Mouse (Mus musculus): ENCODE results near the gene Smarcd2.

Gene Smarcd2

GRCm38 (mm10) chr11:106272644-106273310, at the start of gene Smarcd2:
Smarcd2 (minus strand) TSS chr11:106272972.
- peak; percentile 99 for DNase-seq (ENCODE audit: inconsistent ontology term)

DNA sequence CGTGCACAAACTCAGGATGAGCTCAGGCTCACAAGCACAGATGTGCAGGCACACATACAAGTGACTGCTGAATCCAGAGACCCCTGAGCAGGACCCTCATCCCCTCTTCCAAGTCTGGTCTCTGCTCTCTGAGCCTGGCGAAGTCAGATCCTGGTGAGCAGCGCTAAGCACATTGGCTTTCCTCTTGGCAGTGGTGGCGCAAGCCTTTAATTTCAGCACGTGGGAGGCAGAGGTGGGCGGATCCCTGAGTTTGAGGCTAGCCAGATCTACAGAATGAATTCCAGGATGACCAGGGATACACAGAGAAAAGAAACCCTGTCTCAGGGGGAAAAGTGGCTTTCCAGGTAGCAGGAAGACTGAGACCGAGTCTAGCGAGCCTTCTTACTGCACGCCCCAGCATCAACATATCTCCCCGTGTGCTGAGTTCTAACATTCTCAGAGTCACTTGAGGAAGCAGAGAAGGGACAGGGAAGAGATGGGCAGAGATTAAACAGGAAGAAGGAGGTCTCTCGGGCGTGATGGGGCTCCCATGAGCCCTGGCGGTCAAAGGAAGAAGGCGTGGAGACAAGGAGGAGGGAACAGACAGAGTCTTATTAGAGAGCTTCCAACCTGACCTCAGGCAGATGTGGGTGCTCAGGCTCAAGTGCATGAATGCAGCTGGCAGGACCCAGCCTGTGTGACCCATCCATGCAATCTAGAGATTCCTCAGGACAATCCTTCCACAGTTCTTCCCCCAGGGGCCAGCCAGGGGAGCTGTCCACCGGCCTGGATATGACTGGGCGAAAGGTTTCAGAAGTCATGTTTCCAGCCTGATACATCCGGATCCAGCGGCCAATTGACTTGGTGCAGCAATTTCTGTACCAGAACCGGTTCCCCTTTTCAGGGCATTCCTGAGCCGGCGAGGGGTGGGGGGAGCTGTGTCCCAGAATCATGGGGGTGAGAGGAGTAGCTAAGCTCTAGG, 45.9 kb upstream of the Smarcd2 start:
- DNase-seq (ENCODE audit: inconsistent ontology term), result no peak

- DNase-seq (ENCODE audit: inconsistent ontology term), result no peak
Measured at GRCm38 (mm10) chr11:106317801-106318200, 45.0 kb upstream of the Smarcd2 start.

DNA sequence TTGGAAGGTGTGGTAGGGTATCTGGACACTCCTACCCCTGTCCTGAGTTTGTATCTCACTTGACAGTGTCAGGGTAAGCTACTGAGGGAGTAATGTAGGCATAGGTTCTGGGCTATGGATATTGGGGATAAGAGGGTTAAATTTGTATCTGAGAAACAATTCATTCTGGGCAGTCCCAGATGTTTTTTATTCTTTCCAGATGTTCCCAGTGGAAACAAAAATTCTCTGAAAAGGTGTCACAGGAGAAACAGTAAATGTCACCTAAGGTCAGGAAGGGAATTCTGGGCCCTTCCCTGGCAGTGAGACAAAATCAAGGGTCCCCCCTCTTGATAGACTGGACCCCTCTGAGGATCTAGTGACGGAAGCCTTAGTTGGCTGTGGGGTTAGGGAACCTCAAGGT, 43.6 kb upstream of the Smarcd2 start:
- no peak for DNase-seq (ENCODE audit: inconsistent ontology term)

DNA sequence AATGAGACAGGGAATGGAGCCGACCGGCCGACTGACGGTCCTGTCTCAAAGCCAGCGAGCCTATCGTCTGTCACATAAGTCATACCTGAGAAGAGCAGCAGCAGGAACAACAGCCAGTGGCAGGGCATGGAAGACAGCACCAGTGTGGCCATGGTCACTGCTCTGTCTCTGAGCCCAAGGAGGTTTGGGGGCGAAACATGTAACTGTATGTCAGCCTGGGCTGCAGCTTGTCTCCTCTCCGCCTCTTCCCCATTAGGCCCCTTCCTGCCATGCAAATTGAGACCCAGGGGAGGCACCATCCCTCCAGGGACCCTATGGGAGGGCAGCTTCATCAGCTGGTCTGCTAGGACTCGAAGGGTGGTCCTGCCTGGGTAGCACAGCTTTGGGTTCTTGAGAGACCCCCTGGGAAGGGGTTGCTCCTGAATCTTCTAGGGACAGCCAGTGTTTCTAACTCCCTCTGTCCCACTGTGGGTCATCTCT, 41.6 kb upstream of the Smarcd2 start, which contains the start of gene Cd79b:
Cd79b (minus strand) TSS at position 430 of the 480 bp plus-strand sequence.
- no peak for DNase-seq (ENCODE audit: inconsistent ontology term)

- no peak for DNase-seq (ENCODE audit: inconsistent ontology term)
Measured at GRCm38 (mm10) chr11:106313533-106313932, 40.8 kb upstream of the Smarcd2 start.

- no peak for DNase-seq (ENCODE audit: inconsistent ontology term)
Measured at GRCm38 (mm10) chr11:106310123-106310522, 37.4 kb upstream of the Smarcd2 start.

DNA sequence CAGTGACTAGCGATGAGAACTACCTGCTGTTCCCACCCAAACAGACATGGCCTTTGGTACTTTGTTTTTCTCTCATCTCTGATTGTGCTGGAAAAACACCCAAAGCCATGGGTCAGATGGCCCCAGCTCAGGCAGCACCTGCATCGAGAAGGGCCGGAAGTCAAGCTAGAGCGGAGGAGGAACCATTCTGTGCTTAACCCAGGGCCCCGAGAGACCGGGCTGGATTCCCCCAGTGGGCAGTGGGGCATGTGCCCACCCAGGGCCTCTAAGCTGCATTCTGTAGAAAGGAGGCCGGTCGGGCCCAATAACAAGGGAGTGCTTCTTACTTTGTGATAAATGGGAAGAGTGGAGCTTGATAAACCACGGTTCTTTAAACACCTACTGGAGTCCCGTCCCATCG, 35.4 kb upstream of the Smarcd2 start:
- DNase-seq (ENCODE audit: inconsistent ontology term), result no peak

DNA sequence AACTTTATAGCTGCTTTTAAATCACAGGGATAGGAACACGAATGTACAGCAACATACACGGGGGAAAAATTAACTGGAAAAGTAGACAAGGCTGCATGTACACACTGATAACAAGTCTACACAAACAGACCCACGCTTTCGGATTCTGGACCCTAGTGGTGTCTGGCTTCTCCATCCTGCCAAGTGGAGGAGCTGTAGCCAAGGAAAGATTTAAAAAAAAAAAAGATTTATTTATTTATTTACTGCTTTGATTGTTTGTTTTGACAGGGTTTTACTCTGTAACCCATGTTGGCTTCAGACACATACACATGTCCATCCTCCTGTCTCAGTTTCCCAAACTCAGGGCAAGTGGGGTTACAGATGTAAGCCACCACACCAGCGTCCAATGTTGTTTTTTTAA, 34.7 kb upstream of the Smarcd2 start:
- DNase-seq (ENCODE audit: inconsistent ontology term), result no peak

GRCm38 (mm10) chr11:106306758-106307157, 34.0 kb upstream of the Smarcd2 start:
- no peak for DNase-seq (ENCODE audit: inconsistent ontology term)

DNA sequence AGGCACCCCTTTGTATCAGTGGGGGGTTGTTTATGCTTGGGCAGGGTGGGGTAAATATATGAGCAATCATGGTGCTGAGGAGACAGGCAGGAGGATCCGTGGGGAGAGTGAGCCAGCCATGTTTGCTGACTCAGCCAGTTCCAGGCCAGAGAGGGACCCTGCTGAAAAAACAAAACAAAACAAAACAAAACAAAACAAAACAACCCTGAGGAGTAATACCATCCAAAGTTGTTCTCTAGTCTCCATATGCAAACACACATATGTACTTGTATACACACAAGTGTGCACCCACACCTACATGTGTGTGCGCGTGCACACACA, 33.3 kb upstream of the Smarcd2 start:
- no peak for DNase-seq (ENCODE audit: inconsistent ontology term)

DNA sequence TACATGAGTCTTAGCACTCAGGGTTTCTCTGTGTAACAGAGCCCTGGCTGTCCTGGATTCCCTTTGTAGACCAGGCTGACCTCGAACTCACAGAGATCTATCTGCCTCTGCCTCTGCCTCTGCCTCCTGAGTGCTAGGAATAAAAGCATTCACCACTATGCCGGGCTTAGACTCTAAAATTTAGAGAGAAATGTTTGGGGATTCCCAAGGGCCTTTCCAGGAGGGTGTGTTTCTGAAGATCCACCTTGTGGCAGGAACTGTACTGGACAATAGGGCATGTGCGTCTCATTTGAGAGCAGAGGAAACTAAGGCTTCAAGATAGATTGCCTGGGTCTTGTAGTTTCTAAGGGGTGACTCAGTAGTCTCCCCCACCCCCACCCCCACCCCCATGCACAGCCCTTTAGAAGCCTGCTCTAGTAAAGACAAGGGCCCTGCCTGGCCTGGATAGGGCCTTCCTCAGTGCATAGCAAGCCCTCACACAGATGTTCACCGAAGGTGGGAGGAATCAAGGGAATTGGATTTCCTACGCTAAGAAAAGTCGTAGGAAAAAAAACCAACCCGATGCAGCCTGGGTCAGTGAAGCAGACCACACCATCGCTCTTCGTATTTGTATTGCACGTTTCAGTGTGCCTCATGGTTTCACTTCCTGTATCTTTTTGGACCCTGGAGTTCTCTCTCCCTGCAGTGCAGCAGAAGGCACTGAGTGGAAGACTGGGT, 32.7 kb upstream of the Smarcd2 start:
- DNase-seq (ENCODE audit: inconsistent ontology term), result no peak

DNA sequence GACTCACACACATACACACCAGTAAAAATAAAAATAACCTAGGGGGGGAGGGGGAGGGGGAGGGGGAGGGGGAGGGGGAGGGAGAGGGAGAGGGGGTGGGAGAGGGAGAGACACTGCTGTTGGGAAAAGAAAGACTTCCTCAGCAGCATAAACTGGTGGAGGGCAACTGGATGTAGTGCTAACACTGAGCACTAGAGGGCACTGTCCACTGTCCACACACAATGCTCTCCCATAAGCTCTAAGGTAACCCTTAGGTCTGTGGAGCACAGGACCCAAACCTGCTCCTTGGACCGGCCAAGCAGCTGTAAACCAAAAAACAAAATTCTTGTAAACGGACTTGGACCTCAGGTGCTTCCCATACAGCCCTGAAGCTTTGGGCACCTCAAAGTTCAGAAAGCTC, 29.9 kb upstream of the Smarcd2 start:
- peak; percentile 51 for DNase-seq (ENCODE audit: inconsistent ontology term)

- no peak for DNase-seq (ENCODE audit: inconsistent ontology term)
Measured at GRCm38 (mm10) chr11:106301765-106302164, 29.0 kb upstream of the Smarcd2 start, which contains the start of gene Gh. Gh (minus strand) TSS chr11:106301865.

GRCm38 (mm10) chr11:106291861-106292260, 19.1 kb upstream of the Smarcd2 start:
- no peak for DNase-seq (ENCODE audit: inconsistent ontology term)

- no peak for DNase-seq (ENCODE audit: inconsistent ontology term)
Measured at GRCm38 (mm10) chr11:106290376-106290775, 17.6 kb upstream of the Smarcd2 start.

DNA sequence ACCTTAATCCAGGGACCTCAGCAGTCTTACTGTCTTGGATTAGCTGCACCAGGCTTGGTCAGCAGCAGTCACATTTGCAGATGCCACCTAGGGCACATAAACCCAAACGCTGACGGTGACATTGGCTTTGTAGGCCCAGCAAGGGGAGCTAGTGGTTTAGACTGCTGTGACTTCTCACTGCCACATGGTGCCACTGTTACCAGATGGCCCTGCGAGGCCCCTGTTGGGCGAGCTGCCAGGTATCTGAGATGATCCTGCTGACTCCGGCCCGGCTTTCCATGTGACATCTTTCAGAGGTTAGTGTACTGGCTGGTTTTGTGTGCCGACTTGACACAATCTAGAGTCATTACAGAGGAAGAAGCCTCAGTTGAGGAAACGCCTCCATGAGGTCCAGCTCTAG, 16.6 kb upstream of the Smarcd2 start:
- peak; percentile 67 for DNase-seq (ENCODE audit: inconsistent ontology term)

GRCm38 (mm10) chr11:106286987-106287386, 14.2 kb upstream of the Smarcd2 start:
- DNase-seq (ENCODE audit: inconsistent ontology term), result peak; percentile 74

GRCm38 (mm10) chr11:106286206-106286605, 13.4 kb upstream of the Smarcd2 start:
- DNase-seq (ENCODE audit: inconsistent ontology term), result no peak

GRCm38 (mm10) chr11:106284126-106284525, 11.4 kb upstream of the Smarcd2 start:
- DNase-seq (ENCODE audit: inconsistent ontology term), result no peak

- no peak for DNase-seq (ENCODE audit: inconsistent ontology term)
Measured at GRCm38 (mm10) chr11:106283371-106283770, 10.6 kb upstream of the Smarcd2 start.

GRCm38 (mm10) chr11:106282452-106282851, 9.7 kb upstream of the Smarcd2 start:
- DNase-seq (ENCODE audit: inconsistent ontology term), result no peak

Measured in Muller cell, postnatal 12 days (primary cell).